Mouse (Mus musculus): ENCODE measurements at regions not wholly inside any gene's neighbourhood (a gene's known extent, or its start where the extent isn't known, plus 50 kb on each side); places are given as distances from the start of the nearest gene placed in this dataset.
A peak's percentile ranks its signal among the peaks of the same experiment; 100 is the strongest.

- Histone ChIP-seq H3K36me3 (replicated peaks in 1 of 2; ENCODE audit: control insufficient read depth in 1 of 2, insufficient read depth in 1 of 2, low read length in 1 of 2) (no peaks in the 10 kb centered on the region), H3K4me3 (replicated peaks in 1 of 3; ENCODE audit: low read depth in 2 of 3, low read length in 2 of 3, poor library complexity in 1 of 3) (no peak overlapping the region), H3K4me2 (ENCODE audit: insufficient read depth, low read depth, poor library complexity, severe bottlenecking) (no peak overlapping the region), H3K27ac (ENCODE audit: insufficient read depth, low read depth) (no peak overlapping the region), H3K4me1 (ENCODE audit: control insufficient read depth in 1 of 2, insufficient read depth in 2 of 2) (peaks cover 0 to 17% of the 10 kb centered on the region in 2 experiments; a peak in 2 of 4 replicates), H3K9me3 (replicated peaks; ENCODE audit: low read length) (no peaks in the 10 kb centered on the region), H3K9ac (ENCODE audit: insufficient read depth, low read depth) (no peak overlapping the region), H3K27me3 (replicated peaks) (no peaks in the 10 kb centered on the region), H3K79me2 (replicated peaks; ENCODE audit: control insufficient read depth, extremely low read depth, insufficient read depth, poor library complexity, severe bottlenecking) (no peaks in the 10 kb centered on the region)
- no peak for DNase-seq (ENCODE audit: extremely low read depth)
- TF ChIP-seq TCF12 (IDR thresholded peaks at IDR 0.05; ENCODE audit: low read depth, low read length), result no peak
- TF ChIP-seq RCOR1 (conservative IDR thresholded peaks at IDR 0.05; ENCODE audit: low read depth, low read length), result no peak
- no peak for TF ChIP-seq JUND (conservative IDR thresholded peaks at IDR 0.05; ENCODE audit: low read depth, low read length)
- in situ Hi-C loops (cut with MboI; ENCODE audit: low pct_ligation_motif_present, low pct_unique_long_range_greater_than_20kb, low sequenced_read_pairs) (no loop called here), dilution Hi-C loops (cut with MboI; ENCODE audit: extremely low pct_ligation_motif_present, extremely low pct_unique_long_range_greater_than_20kb, low sequenced_read_pairs) (no loop called here)
These were observed 81.9 kb downstream of the Tsen15 start for GRCm38 (mm10) chr1:152304487-152305130.

GRCm38 (mm10) chr1:152301355-152301754, 85.1 kb downstream of the Tsen15 start:
- H3K4me2 ChIP-seq (ENCODE audit: insufficient read depth, low read depth, poor library complexity, severe bottlenecking), result no peak overlapping the region

GRCm38 (mm10) chr1:152292196-152292736, 94.2 kb downstream of the Tsen15 start:
- dilution Hi-C loops (cut with MboI; ENCODE audit: extremely low pct_ligation_motif_present, extremely low pct_unique_long_range_greater_than_20kb, low sequenced_read_pairs), result no loop called here
- H3K79me2 ChIP-seq (replicated peaks; ENCODE audit: control insufficient read depth, extremely low read depth, insufficient read depth, poor library complexity, severe bottlenecking), result no peaks in the 10 kb centered on the region
- H3K9me3 ChIP-seq (replicated peaks; ENCODE audit: low read length), result no peaks in the 10 kb centered on the region
- no peaks in the 10 kb centered on the region for H3K27me3 ChIP-seq (replicated peaks)
- in situ Hi-C loops (cut with MboI; ENCODE audit: low pct_ligation_motif_present, low pct_unique_long_range_greater_than_20kb, low sequenced_read_pairs), result no loop called here
- no peak overlapping the region for H3K9ac ChIP-seq (ENCODE audit: insufficient read depth, low read depth)
- peak overlapping the region in 1 of 3 experiments; percentile 22 for H3K4me3 ChIP-seq (replicated peaks in 1 of 3; ENCODE audit: low read depth in 2 of 3, low read length in 2 of 3, poor library complexity in 1 of 3)
- H3K36me3 ChIP-seq (replicated peaks in 1 of 2; ENCODE audit: control insufficient read depth in 1 of 2, insufficient read depth in 1 of 2, low read length in 1 of 2), result no peaks in the 10 kb centered on the region
- DNase-seq (ENCODE audit: extremely low read depth), result peak; percentile 38
- peak overlapping the region; percentile 83 for H3K4me2 ChIP-seq (ENCODE audit: insufficient read depth, low read depth, poor library complexity, severe bottlenecking)
- no peak overlapping the region for H3K27ac ChIP-seq (ENCODE audit: insufficient read depth, low read depth)
- H3K4me1 ChIP-seq (ENCODE audit: control insufficient read depth in 1 of 2, insufficient read depth in 2 of 2), result peaks cover 6 to 25% of the 10 kb centered on the region in 2 experiments
- no peak for TF ChIP-seq JUN (IDR thresholded peaks at IDR 0.05; ENCODE audit: insufficient read depth, low read depth, low read length)
- no peak for TF ChIP-seq GABPA (IDR thresholded peaks at IDR 0.05; ENCODE audit: insufficient replicate concordance, low read depth, low read length)
- TF ChIP-seq JUND (conservative IDR thresholded peaks at IDR 0.05; ENCODE audit: low read depth, low read length), result no peak
- TF ChIP-seq KAT2A (IDR thresholded peaks at IDR 0.05; ENCODE audit: insufficient replicate concordance, low read length), result no peak
- no peak for TF ChIP-seq POLR2AphosphoS2 (IDR thresholded peaks at IDR 0.05; ENCODE audit: low read depth, low read length)
- no peak for TF ChIP-seq MXI1 (IDR thresholded peaks at IDR 0.05; ENCODE audit: low read depth, low read length)
- no peak for TF ChIP-seq MAZ (IDR thresholded peaks at IDR 0.05; ENCODE audit: low read depth, low read length)
- peak; percentile 91 for TF ChIP-seq BHLHE40 (IDR thresholded peaks at IDR 0.05; ENCODE audit: low read depth, low read length)
- no peak for TF ChIP-seq SMC3 (IDR thresholded peaks at IDR 0.05; ENCODE audit: low read depth, low read length)
- 0 out of 2 replicates have a peak, but pooled peaks have one; percentile 15 for TF ChIP-seq MEF2A (IDR thresholded peaks at IDR 0.05; ENCODE audit: borderline replicate concordance, low read depth, low read length)
- no peak for TF ChIP-seq ETS1 (conservative IDR thresholded peaks at IDR 0.05; ENCODE audit: low read depth, low read length)
- no peak for TF ChIP-seq RCOR1 (conservative IDR thresholded peaks at IDR 0.05; ENCODE audit: low read depth, low read length)
- TF ChIP-seq USF1 (IDR thresholded peaks at IDR 0.05; ENCODE audit: low read depth, low read length), result peak; percentile 70
- no peak for TF ChIP-seq CHD2 (IDR thresholded peaks at IDR 0.05; ENCODE audit: low read length)
- TF ChIP-seq NRF1 (IDR thresholded peaks at IDR 0.05; ENCODE audit: low read depth, low read length), result no peak

More at GRCm38 (mm10) chr1:152301355-152301754, 85.1 kb downstream of the Tsen15 start:
- no peaks in the 10 kb centered on the region for H3K27me3 ChIP-seq (replicated peaks)
- no peak overlapping the region for H3K4me3 ChIP-seq (replicated peaks in 1 of 3; ENCODE audit: low read depth in 2 of 3, low read length in 2 of 3, poor library complexity in 1 of 3)
- dilution Hi-C loops (cut with MboI; ENCODE audit: extremely low pct_ligation_motif_present, extremely low pct_unique_long_range_greater_than_20kb, low sequenced_read_pairs) (no loop called here), in situ Hi-C loops (cut with MboI; ENCODE audit: low pct_ligation_motif_present, low pct_unique_long_range_greater_than_20kb, low sequenced_read_pairs) (no loop called here)
- H3K9me3 ChIP-seq (replicated peaks; ENCODE audit: low read length), result peaks cover 5% of the 10 kb centered on the region
- no peaks in the 10 kb centered on the region for H3K79me2 ChIP-seq (replicated peaks; ENCODE audit: control insufficient read depth, extremely low read depth, insufficient read depth, poor library complexity, severe bottlenecking)
- peaks cover 0 to 17% of the 10 kb centered on the region in 2 experiments; a peak in 2 of 4 replicates for H3K4me1 ChIP-seq (ENCODE audit: control insufficient read depth in 1 of 2, insufficient read depth in 2 of 2)
- TF ChIP-seq PAX5 (IDR thresholded peaks at IDR 0.05; ENCODE audit: low read length), result no peak
- TF ChIP-seq USF2 (conservative IDR thresholded peaks at IDR 0.05; ENCODE audit: low read depth, low read length), result no peak
- TF ChIP-seq E2F4 (IDR thresholded peaks at IDR 0.05; ENCODE audit: insufficient replicate concordance, low read depth, low read length), result no peak
- no peak for TF ChIP-seq TCF12 (IDR thresholded peaks at IDR 0.05; ENCODE audit: low read depth, low read length)
- no peak for TF ChIP-seq POLR2A (IDR thresholded peaks at IDR 0.05; ENCODE audit: low read depth, low read length)
- no peak for TF ChIP-seq NELFE (IDR thresholded peaks at IDR 0.05; ENCODE audit: low read depth, low read length)
- no peak for TF ChIP-seq JUN (IDR thresholded peaks at IDR 0.05; ENCODE audit: insufficient read depth, low read depth, low read length)
- no peak for TF ChIP-seq RAD21 (IDR thresholded peaks at IDR 0.05; ENCODE audit: low read depth, low read length)
- no peak for TF ChIP-seq ZMIZ1 (IDR thresholded peaks at IDR 0.05; ENCODE audit: low read depth, low read length)
- TF ChIP-seq ZNF384 (IDR thresholded peaks at IDR 0.05; ENCODE audit: low read depth, low read length), result no peak
- TF ChIP-seq CTCF (conservative IDR thresholded peaks at IDR 0.05 in 1 of 2, IDR thresholded peaks at IDR 0.05 in 1 of 2; ENCODE audit: low read depth in 2 of 2, low read length in 2 of 2), result no peak
- no peak for TF ChIP-seq MAZ (IDR thresholded peaks at IDR 0.05; ENCODE audit: low read depth, low read length)
- no peak for TF ChIP-seq UBTF (IDR thresholded peaks at IDR 0.05; ENCODE audit: low read depth, low read length)
- TF ChIP-seq TBP (conservative IDR thresholded peaks at IDR 0.05; ENCODE audit: low read depth, low read length), result no peak
- TF ChIP-seq IRF4 (IDR thresholded peaks at IDR 0.05; ENCODE audit: low read depth, low read length), result no peak
- TF ChIP-seq KAT2A (IDR thresholded peaks at IDR 0.05; ENCODE audit: insufficient replicate concordance, low read length), result no peak
- TF ChIP-seq CHD1 (IDR thresholded peaks at IDR 0.05; ENCODE audit: low read depth, low read length), result no peak
- no peak for TF ChIP-seq EP300 (IDR thresholded peaks at IDR 0.05; ENCODE audit: low read length)
- no peak for TF ChIP-seq MEF2A (IDR thresholded peaks at IDR 0.05; ENCODE audit: borderline replicate concordance, low read depth, low read length)
- no peak overlapping the region for H3K27ac ChIP-seq (ENCODE audit: insufficient read depth, low read depth)
- H3K36me3 ChIP-seq (replicated peaks in 1 of 2; ENCODE audit: control insufficient read depth in 1 of 2, insufficient read depth in 1 of 2, low read length in 1 of 2), result no peaks in the 10 kb centered on the region
- DNase-seq (ENCODE audit: extremely low read depth), result no peak
- no peak overlapping the region for H3K9ac ChIP-seq (ENCODE audit: insufficient read depth, low read depth)

Measured in CH12.LX (cell line).